Mouse (Mus musculus) retina, adult 2 months (tissue): ENCODE data around the gene Hhip.

Experiments
- DNase-seq: peaks from one replicate; pipeline ENCODE4 v3.0.0-alpha.2; 2012; ENCODE audit warnings: low read depth, low spot score

The Hhip gene

GRCm38 (mm10) chr8:80057198-80058174 is at the start of gene Hhip:
Hhip (minus strand) TSS chr8:80058006.
- no peak for DNase-seq

DNA sequence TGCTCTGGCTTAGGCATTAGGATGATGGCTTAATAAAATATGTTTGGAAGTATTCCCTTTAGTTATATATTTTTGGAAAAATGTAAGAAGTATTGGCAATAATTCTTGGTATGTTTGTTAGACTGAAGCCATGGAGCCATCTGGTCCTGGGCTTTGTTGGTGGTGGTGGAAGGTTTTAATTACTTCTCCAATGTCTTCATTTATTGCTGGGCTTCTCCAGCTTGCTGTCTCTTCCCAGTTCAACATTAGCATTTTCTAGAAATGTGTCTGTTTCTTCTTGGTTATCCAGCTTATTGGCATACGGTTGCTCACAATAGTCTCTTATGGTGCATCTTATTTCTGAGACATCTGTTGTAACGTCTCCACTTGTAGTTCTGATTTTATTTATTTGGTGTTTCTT is 29.2 kb upstream of the Hhip start:
- DNase-seq = no peak

DNA sequence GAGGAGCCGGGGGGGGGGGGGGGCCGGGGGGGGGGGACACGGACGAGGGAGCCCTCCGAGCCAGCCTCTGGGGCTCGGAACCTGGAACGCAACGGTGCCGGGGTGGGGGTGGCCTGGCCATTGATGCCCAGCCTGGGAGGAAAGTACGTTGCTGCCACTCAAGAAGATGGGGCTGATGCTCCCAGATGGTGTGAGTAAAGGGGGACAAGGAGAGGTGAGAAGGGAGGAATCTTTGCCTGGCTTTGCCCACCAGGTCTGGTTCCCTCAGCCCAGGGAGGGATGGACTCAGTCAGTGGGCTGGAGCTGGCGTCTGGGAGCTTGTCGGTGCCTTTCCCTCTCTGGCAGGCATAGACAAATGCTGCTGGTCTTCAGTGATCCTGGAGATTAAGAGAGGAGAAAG is 387 bp upstream of the Hhip start:
- DNase-seq = no peak

DNA sequence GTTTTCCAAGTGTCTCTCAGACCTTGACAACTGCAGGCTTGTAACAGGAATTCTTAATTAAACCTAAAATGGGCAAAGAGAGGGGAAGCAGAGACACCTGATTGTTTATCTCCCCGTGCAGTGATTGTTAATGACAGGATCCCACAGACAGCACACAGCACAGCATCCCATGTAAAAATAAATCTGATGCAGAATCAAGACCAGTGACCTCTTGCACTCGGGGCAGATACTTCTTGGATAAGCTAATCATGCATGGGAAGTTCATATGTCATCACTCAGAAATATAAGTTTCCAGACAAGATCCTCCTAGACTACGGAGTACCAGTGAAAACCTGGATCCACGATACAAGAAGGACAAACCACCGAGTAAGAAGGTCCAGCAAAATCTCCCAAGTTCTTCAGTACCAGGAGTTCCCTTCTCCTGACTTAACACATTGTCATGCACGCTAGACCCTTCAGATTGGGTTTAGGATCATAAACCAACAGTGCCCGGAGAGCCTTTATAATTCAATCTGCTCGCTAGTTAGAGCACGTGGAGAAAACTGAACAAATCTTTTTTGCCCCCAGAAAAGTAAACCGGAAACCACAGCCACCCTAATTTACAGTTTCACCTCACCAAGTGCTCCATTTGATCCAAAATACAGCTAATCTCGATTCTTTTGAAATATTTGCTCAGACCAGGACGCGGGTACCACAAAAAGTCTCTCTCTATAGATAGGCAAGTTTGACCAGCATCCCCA is 1.3 kb downstream of the Hhip start:
- DNase-seq = no peak

GRCm38 (mm10) chr8:80055777-80056176 is 2.0 kb downstream of the Hhip start:
- DNase-seq = no peak

DNA sequence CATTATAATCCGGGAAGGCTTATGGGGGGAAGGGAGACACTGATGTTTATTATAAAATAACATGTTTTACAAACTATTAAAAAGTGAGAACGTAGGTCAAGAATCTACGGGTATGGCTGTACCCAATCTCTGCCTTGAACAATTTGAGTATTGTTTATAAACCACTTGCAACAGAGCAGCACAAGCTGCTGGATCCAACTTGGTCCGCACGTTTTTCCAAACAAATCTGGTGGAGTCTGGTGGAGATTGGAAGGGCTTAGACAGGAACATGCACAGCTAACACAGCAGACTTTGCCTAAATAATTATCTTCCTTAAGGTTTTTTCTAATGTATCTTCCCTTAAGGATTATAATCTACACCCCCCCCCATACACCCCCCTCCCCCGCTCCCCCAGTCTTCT is 2.7 kb downstream of the Hhip start:
- DNase-seq = no peak

DNA sequence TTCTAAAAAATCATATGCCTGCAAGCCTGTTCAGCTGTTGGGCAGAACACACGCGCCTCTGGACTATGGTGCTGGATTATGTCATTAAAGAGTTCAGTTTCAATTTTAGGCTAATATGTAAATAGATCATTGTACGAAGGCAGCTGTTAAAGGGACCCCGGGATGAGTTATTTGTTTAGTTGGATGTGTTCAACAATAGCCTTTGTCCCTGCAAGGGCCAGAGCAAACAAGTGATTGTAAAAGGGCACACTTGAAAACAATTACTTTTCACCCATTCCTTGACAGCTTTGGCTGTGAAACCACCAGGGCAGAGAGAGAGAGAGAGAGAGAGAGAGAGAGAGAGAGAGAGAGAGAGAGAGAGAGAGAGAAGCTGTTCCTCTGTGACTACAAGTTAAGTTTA is 3.6 kb downstream of the Hhip start:
- no peak for DNase-seq

GRCm38 (mm10) chr8:80052838-80053237 is 5.0 kb downstream of the Hhip start:
- DNase-seq = no peak

GRCm38 (mm10) chr8:80051494-80051893 is 6.3 kb downstream of the Hhip start:
- DNase-seq = no peak

GRCm38 (mm10) chr8:80049256-80050005 is 8.4 kb downstream of the Hhip start:
- no peak for DNase-seq

DNA sequence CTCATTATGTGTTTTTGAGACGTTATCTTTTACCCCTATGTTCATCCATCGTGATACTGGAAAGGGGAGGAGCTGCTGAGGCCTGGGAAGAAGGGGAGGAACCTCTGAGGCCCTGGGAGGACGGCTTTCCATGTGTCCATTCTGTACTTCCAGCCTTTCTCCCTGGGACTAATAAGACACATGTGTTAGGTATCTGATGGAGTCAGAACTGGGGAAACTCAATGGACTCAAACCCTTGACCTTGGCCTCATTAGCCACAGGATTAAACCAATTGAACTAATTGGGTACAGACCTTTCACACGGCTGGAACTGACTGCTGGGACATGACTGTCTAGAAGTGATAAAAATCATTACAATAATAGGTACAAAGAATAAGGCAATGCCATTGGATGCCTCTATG is 9.6 kb downstream of the Hhip start:
- DNase-seq = no peak

DNA sequence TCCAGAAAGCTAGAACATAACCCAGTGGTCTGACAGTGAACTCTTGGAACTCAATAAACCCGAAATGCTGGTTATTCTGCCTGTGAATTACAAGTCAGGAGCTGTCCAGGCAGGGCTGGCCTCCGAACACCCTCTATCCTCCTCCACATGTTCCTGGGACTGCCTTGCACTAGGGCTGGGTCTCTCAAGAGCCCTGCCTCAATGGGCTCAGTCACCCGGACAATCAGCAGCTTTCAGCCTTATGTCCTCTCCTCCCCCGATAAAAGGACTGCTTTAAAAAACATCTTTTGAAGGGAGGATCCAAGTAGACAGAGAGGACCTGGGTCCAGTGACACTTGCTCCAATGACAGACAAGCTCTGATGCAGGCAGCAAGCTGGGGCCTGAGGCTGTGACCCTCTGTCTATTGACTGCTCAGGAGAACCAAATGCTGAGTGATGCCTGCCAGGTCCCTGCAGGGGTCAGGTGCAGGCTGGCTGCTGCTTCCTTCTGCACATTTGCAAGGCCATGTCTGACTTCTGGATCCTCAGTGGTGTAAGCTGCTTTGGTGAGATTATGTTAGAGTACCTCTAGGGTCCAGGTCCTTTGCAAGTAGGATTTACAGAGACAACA is 20.1 kb downstream of the Hhip start:
- DNase-seq = no peak

DNA sequence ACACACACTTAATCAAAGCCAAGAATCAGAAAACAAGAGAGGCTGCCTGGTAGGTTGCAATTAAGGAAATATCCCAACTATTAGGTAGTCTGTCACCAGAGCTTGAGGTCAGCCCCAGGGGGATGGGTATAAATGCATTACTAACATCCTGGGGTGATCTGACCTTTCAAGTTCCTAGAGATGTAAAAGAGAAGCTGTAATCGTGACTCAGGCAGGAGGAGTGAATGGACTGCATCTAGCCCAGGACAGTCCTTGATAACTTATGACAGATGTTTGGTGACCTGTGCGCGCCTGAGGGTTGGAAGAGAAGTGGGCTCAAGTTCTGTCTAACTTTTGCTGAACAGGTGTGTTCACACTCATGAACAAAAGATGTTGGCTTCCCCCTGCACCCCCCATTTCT is 25.2 kb downstream of the Hhip start:
- no peak for DNase-seq

- DNase-seq = no peak
Observed at GRCm38 (mm10) chr8:80031330-80032293, 26.2 kb downstream of the Hhip start.

GRCm38 (mm10) chr8:80029631-80030030 is 28.2 kb downstream of the Hhip start:
- DNase-seq = no peak

- no peak for DNase-seq
Observed at GRCm38 (mm10) chr8:80020469-80020868, 37.3 kb downstream of the Hhip start.

DNA sequence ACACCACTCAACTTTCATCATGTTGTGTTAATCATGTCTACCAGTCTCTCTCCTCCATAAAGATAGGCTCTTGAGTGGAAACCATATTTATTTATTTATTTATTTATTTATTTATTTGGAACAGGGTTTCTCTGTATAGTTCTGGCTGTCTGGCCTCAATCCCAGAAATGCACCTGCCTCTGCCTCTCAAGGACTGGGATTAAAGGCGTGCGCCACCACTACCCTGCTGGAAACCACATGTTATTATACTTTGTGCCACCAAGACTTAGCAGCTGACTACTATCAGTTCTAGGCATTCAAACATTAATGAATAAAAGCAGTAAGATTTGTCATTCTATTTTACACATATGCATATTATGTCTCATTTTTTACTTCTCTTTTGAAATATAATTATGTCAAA is 42.0 kb downstream of the Hhip start:
- DNase-seq = no peak

DNA sequence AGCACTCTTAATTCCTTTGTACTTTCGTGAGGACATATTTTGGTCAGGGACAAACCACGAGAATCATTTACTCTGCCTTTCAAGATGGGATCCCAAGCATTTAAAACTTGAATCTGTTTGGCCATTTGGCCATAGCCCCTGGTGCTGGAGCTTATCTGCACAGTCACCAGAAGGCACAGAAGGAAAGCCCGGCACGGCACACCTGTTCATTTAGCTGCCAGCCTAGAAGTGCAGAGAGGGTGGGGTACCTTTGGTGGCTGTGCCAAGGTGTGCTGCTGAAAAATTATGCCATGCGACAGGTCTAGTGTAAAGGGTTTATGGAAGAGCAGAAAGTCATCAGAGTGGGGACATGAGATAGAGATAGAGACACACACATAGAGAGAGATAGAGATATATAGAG is 53.4 kb downstream of the Hhip start:
- no peak for DNase-seq

GRCm38 (mm10) chr8:80002313-80002712 is 55.5 kb downstream of the Hhip start:
- DNase-seq = no peak

- no peak for DNase-seq
Observed at GRCm38 (mm10) chr8:79995075-79995474, 62.7 kb downstream of the Hhip start.
